Mouse (Mus musculus) MEL (cell line): ENCODE measurements around the gene Naglu. TPM values are rescaled to one million over a fixed set of nuclear protein-coding genes. Genes with fewer than 3 reads are reported as not detected.

Experiments used
- DNase-seq: peaks from one replicate; pipeline ENCODE4 v3.0.0; 2011; ENCODE audit warnings: low read depth, low spot score
- H3K27ac ChIP-seq: 2 replicates; pipeline ENCODE4 v1.5.1; 2012; ENCODE audit warnings: low read depth, mild to moderate bottlenecking, control low read depth, low read length, moderate library complexity; ENCODE audit not compliant: control insufficient read depth
- H3K27me3 ChIP-seq, 2 experiments: fragments of 150-350 bp in 1 of 2; sonication (generic) in 1 of 2; 2 replicates each; pipeline ENCODE4 v1.6.1; 2012; ENCODE audit warnings: low read length in 2 of 2, mild to moderate bottlenecking in 2 of 2, improper control_type of control experiment in 1 of 2, moderate library complexity in 1 of 2; ENCODE audit not compliant: insufficient read depth in 2 of 2, control insufficient read depth in 1 of 2
- H3K36me3 ChIP-seq, 2 experiments: 2 replicates each; pipeline ENCODE4 v1.6.1; 2012 to 2014; ENCODE audit warnings: low read length in 2 of 2, improper control_type of control experiment in 1 of 2, inconsistent platforms in 1 of 2, mild to moderate bottlenecking in 1 of 2; ENCODE audit not compliant: insufficient read depth in 2 of 2, control insufficient read depth in 1 of 2
- H3K4me1 ChIP-seq, 2 experiments: fragments of 150-350 bp in 1 of 2; sonication (generic) in 1 of 2; 2 replicates each; pipeline ENCODE4 v1.6.1; 2012; ENCODE audit warnings: low read length in 2 of 2, improper control_type of control experiment in 1 of 2, mild to moderate bottlenecking in 1 of 2; ENCODE audit not compliant: insufficient read depth in 2 of 2, control insufficient read depth in 1 of 2
- H3K4me3 ChIP-seq, 2 experiments: fragments of 150-350 bp in 1 of 2; sonication (generic) in 1 of 2; 2 replicates each; pipeline ENCODE4 v1.5.1; 2012; ENCODE audit warnings: low read depth in 2 of 2, low read length in 2 of 2, mild to moderate bottlenecking in 2 of 2, moderate library complexity in 2 of 2, control low read depth in 1 of 2, improper control_type of control experiment in 1 of 2; ENCODE audit not compliant: control insufficient read depth in 1 of 2, insufficient read depth in 1 of 2
- H3K79me2 ChIP-seq: 2 replicates; pipeline ENCODE4 v1.6.1; 2012; ENCODE audit warnings: mild to moderate bottlenecking, low read length, moderate library complexity; ENCODE audit not compliant: control insufficient read depth, poor library complexity, insufficient read depth
- H3K9ac ChIP-seq: 2 replicates; pipeline ENCODE4 v1.6.1; 2012; ENCODE audit warnings: low read depth, mild to moderate bottlenecking, control low read depth, low read length, moderate library complexity; ENCODE audit not compliant: control insufficient read depth, poor library complexity, severe bottlenecking
- H3K9me3 ChIP-seq: fragments of 150-350 bp; sonication (generic); replicated peaks from 2 replicates; pipeline ENCODE4 v1.6.1; 2012; ENCODE audit warnings: mild to moderate bottlenecking, low read length, improper control_type of control experiment, moderate library complexity; ENCODE audit not compliant: insufficient read depth
- CHD1 ChIP-seq: IDR thresholded peaks from 2 replicates; pipeline ENCODE4 v1.6.1; 2012; ENCODE audit warnings: low read depth, mild to moderate bottlenecking, inconsistent platforms, low read length, improper control_type of control experiment
- CHD2 ChIP-seq: IDR thresholded peaks from 2 replicates; pipeline ENCODE4 v1.6.1; 2011; ENCODE audit warnings: low read length, improper control_type of control experiment
- ELF1 ChIP-seq: IDR thresholded peaks from 2 replicates; pipeline ENCODE4 v1.6.1; 2014; ENCODE audit warnings: low read depth, mild to moderate bottlenecking, inconsistent platforms, low read length, improper control_type of control experiment, moderate library complexity
- ETS1 ChIP-seq: IDR thresholded peaks from 2 replicates; pipeline ENCODE4 v1.6.1; 2012; ENCODE audit warnings: low read depth, mild to moderate bottlenecking, inconsistent platforms, low read length, improper control_type of control experiment, moderate library complexity
- GABPA ChIP-seq: IDR thresholded peaks from 2 replicates; pipeline ENCODE4 v1.6.1; 2012; ENCODE audit warnings: low read depth, mild to moderate bottlenecking, inconsistent platforms, low read length, improper control_type of control experiment, moderate library complexity
- GATA1 ChIP-seq: IDR thresholded peaks from 2 replicates; pipeline ENCODE4 v1.6.1; 2011; ENCODE audit warnings: low read depth, low read length, improper control_type of control experiment
- KAT2A ChIP-seq: conservative IDR thresholded peaks from 2 replicates; pipeline ENCODE4 v1.6.1; 2012; ENCODE audit warnings: low read depth, low read length, improper control_type of control experiment, inconsistent platforms
- MXI1 ChIP-seq: IDR thresholded peaks from 2 replicates; pipeline ENCODE4 v1.6.1; 2011; ENCODE audit warnings: mild to moderate bottlenecking, low read depth, low read length, improper control_type of control experiment
- MYB ChIP-seq: IDR thresholded peaks from 2 replicates; pipeline ENCODE4 v1.6.1; 2011; ENCODE audit warnings: mild to moderate bottlenecking, low read depth, low read length, improper control_type of control experiment
- POLR2A ChIP-seq, 2 experiments: IDR thresholded peaks; 2 replicates each; pipeline ENCODE4 v1.6.1; 2011 to 2012; ENCODE audit warnings: low read length in 2 of 2, mild to moderate bottlenecking in 2 of 2, control low read depth in 1 of 2, improper control_type of control experiment in 1 of 2, low read depth in 1 of 2, moderate library complexity in 1 of 2; ENCODE audit not compliant: control insufficient read depth in 1 of 2, insufficient read depth in 1 of 2, poor library complexity in 1 of 2
- POLR2AphosphoS5 ChIP-seq: IDR thresholded peaks from 2 replicates; pipeline ENCODE4 v1.6.1; 2012; ENCODE audit warnings: low read depth, borderline replicate concordance, mild to moderate bottlenecking, inconsistent platforms, low read length, moderate library complexity, mixed read lengths
- RCOR1 ChIP-seq: IDR thresholded peaks from 2 replicates; pipeline ENCODE4 v1.6.1; 2012; ENCODE audit warnings: low read depth, mild to moderate bottlenecking, inconsistent platforms, low read length, improper control_type of control experiment
- SIN3A ChIP-seq: IDR thresholded peaks from 2 replicates; pipeline ENCODE4 v1.6.1; 2012; ENCODE audit warnings: low read length, improper control_type of control experiment, inconsistent platforms
- ZKSCAN1 ChIP-seq: IDR thresholded peaks from 2 replicates; pipeline ENCODE4 v1.6.1; 2012; ENCODE audit warnings: low read depth, mild to moderate bottlenecking, inconsistent platforms, low read length, improper control_type of control experiment, moderate library complexity
- polyA plus RNA-seq, 2 experiments: library from polyadenylated mRNA; stranded (reverse) in 1 of 2; unstranded in 1 of 2; fragments of >175 nt in 1 of 2; fragments of >200 nt in 1 of 2; gene quantifications; 2 replicates each; pipeline versions ENCODE4 v1.2.1 to v1.2.4; 2012; ENCODE audit warnings: low replicate concordance in 2 of 2, low read depth in 1 of 2; ENCODE audit not compliant: insufficient read length in 2 of 2, insufficient read depth in 1 of 2, missing spikeins in 1 of 2
- total RNA-seq: library from RNA; depleted of rRNA; stranded (reverse); fragments of 300-350 nt; gene quantifications from 2 replicates; pipeline ENCODE4 v1.2.3, GENCODE M21; 2012

Naglu gene
- total and polyA plus RNA-seq, 3 experiments: 1.5 to 3.1 TPM; not detected in 1

- Histone ChIP-seq H3K4me1 (peaks cover 6 to 11% of the 10 kb centered on the region in 2 experiments), H3K36me3 (peaks cover 0 to 10% of the 10 kb centered on the region in 2 experiments; a peak in 3 of 4 replicates), H3K9me3 (no peaks in the 10 kb centered on the region), H3K27me3 (no peaks in the 10 kb centered on the region), H3K4me3 (no peak overlapping the region), H3K79me2 (no peaks in the 10 kb centered on the region), H3K27ac (no peak overlapping the region), H3K9ac (no peak overlapping the region)
- DNase-seq: no peak
- no peak for TF ChIP-seq ZKSCAN1
- TF ChIP-seq SIN3A: no peak
- TF ChIP-seq CHD1: no peak
Measured at GRCm38 (mm10) chr11:101031470-101031869, 38.3 kb upstream of the Naglu start.

- Histone ChIP-seq H3K27ac (no peak overlapping the region), H3K4me3 (no peak overlapping the region), H3K79me2 (no peaks in the 10 kb centered on the region), H3K9me3 (no peaks in the 10 kb centered on the region), H3K36me3 (peaks cover 0 to 2% of the 10 kb centered on the region in 2 experiments; a peak in 2 of 4 replicates), H3K27me3 (no peaks in the 10 kb centered on the region), H3K4me1 (no peaks in the 10 kb centered on the region), H3K9ac (no peak overlapping the region)
- DNase-seq: no peak
- TF ChIP-seq KAT2A (no peak), GATA1 (no peak), SIN3A (no peak), ELF1 (no peak), GABPA (no peak), CHD2 (no peak), ETS1 (no peak), RCOR1 (no peak), MYB (no peak), MXI1 (no peak), POLR2A (IDR thresholded peaks at IDR 0.05; ENCODE audit: control insufficient read depth in 1 of 2, insufficient read depth in 1 of 2, low read depth in 1 of 2, low read length in 2 of 2, poor library complexity in 1 of 2) (no peak), POLR2AphosphoS5 (no peak)
Measured at GRCm38 (mm10) chr11:101033856-101034500, 35.8 kb upstream of the Naglu start.
